Mouse (Mus musculus) midbrain, postnatal 0 days (tissue): Measurements from ENCODE around the gene Thsd4. TPM values are rescaled to one million over a fixed set of nuclear protein-coding genes. Genes with fewer than 3 reads are reported as not detected.

ENCODE experiments used
- ATAC-seq: fragments of 200-750 bp; cut with Nextera tagmentation; 2 replicates; pipeline ENCODE4 v1.8.0; 2017; ENCODE audit warnings: moderate number of reproducible peaks, mild to moderate bottlenecking, moderate TSS enrichment, moderate library complexity; ENCODE audit not compliant: low FRiP score
- DNase-seq: peaks from one replicate; pipeline ENCODE4 v3.0.0-alpha.2; 2015; ENCODE audit warnings: low spot score
- H3K27ac ChIP-seq: fragments of 300-500 bp; sonication (generic); 2 replicates; pipeline ENCODE4 v1.5.1; 2014; ENCODE audit warnings: low read depth, mild to moderate bottlenecking, low read length, mixed read lengths
- H3K27me3 ChIP-seq: fragments of 300-500 bp; sonication (generic); 2 replicates; pipeline ENCODE4 v1.6.1; 2014; ENCODE audit warnings: low read length, control low read depth, mixed read lengths; ENCODE audit not compliant: insufficient read depth
- H3K36me3 ChIP-seq: fragments of 300-500 bp; sonication (generic); 2 replicates; pipeline ENCODE4 v1.6.1; 2014; ENCODE audit warnings: low read length, control low read depth, mixed read lengths; ENCODE audit not compliant: insufficient read depth
- H3K4me1 ChIP-seq: fragments of 300-500 bp; sonication (generic); 2 replicates; pipeline ENCODE4 v1.6.1; 2014; ENCODE audit warnings: mild to moderate bottlenecking, control low read depth, antibody characterized with exemption, low read length, mixed read lengths; ENCODE audit not compliant: insufficient read depth
- H3K4me2 ChIP-seq: fragments of 300-500 bp; sonication (generic); 2 replicates; pipeline ENCODE4 v1.6.1; 2014; ENCODE audit warnings: low read depth, mild to moderate bottlenecking, low read length, mixed read lengths; ENCODE audit not compliant: poor library complexity, severe bottlenecking
- H3K4me3 ChIP-seq: fragments of 300-500 bp; sonication (generic); 2 replicates; pipeline ENCODE4 v1.5.1; 2014; ENCODE audit warnings: low read depth, mild to moderate bottlenecking, low read length, moderate library complexity
- H3K9ac ChIP-seq: fragments of 300-500 bp; sonication (generic); replicated peaks from 2 replicates; pipeline ENCODE4 v1.6.1; 2014; ENCODE audit warnings: mild to moderate bottlenecking, low read length, moderate library complexity, mixed read lengths; ENCODE audit not compliant: poor library complexity, severe bottlenecking
- H3K9me3 ChIP-seq: fragments of 300-500 bp; sonication (generic); 2 replicates; pipeline ENCODE4 v1.6.1; 2016; ENCODE audit warnings: low read length, control low read depth
- CTCF ChIP-seq: IDR thresholded peaks from 2 replicates; pipeline ENCODE4 v1.5.1; 2016; ENCODE audit warnings: antibody characterized with exemption, mild to moderate bottlenecking
- WGBS: fragments of 180-500 bp; shearing (Covaris S2); extraction: QIAGEN DNeasy Blood & Tissue Kit; methylation state at CpG from one replicate; pipeline ENCODE4 v1.1.7; 2014; 5-methylcytosine and 5-hydroxymethylcytosine counted together
- polyA plus RNA-seq: library from polyadenylated mRNA; unstranded; fragments of >200 nt; fragmentation: Nextera tagmentation; extraction: Ambion mirVana; gene quantifications from 2 replicates; pipeline ENCODE4 v1.2.1, GENCODE M21; 2015
- total RNA-seq: library from RNA; depleted of rRNA; stranded (reverse); fragments of >200 nt; gene quantifications from 2 replicates; pipeline ENCODE4 v1.2.3, GENCODE M21; 2014

Gene Thsd4
- total and polyA plus RNA-seq, 2 experiments from 2014 or later, result 4.8 to 23.6 TPM

DNA sequence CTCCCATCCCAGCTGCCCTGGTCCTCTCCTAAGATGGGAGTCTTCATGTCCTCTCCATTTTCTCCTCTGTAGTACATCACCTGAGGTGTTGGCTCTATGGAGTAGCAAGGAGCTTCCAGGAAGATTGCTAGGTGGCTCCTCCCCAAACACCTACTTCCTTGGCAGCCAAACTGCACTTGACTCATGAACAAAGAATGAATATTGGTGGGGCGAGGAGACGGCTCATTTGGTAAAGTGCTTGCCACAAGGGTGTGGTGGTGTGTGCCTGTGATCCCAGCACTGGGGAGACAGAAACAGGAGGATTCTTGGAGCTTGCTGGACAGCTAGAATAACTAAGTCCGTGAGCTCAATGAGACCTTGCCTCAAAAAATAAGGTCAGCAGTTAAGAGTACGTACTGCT is 128.9 kb downstream of the Thsd4 start:
- ATAC-seq (no peak), DNase-seq (no peak)
- Histone ChIP-seq H3K9me3 (no peaks in the 10 kb centered on the region), H3K36me3 (no peaks in the 10 kb centered on the region), H3K27ac (no peak overlapping the region), H3K27me3 (no peaks in the 10 kb centered on the region), H3K4me2 (no peak overlapping the region), H3K4me3 (no peak overlapping the region), H3K9ac (no peak overlapping the region), H3K4me1 (no peaks in the 10 kb centered on the region)
- 95% methylated on average over 4 of the region's 4 CpGs for WGBS
- no peak for TF ChIP-seq CTCF

- Histone ChIP-seq H3K27ac (no peak overlapping the region), H3K27me3 (no peaks in the 10 kb centered on the region), H3K9me3 (no peaks in the 10 kb centered on the region), H3K4me1 (no peaks in the 10 kb centered on the region), H3K4me2 (no peak overlapping the region), H3K36me3 (no peaks in the 10 kb centered on the region), H3K9ac (no peak overlapping the region), H3K4me3 (no peak overlapping the region)
- WGBS, result 83% methylated on average over 6 of the region's 6 CpGs
- ATAC-seq (no peak), DNase-seq (no peak)
- no peak for TF ChIP-seq CTCF
Measured at GRCm38 (mm10) chr9:60384751-60385150, 137.1 kb downstream of the Thsd4 start.

DNA sequence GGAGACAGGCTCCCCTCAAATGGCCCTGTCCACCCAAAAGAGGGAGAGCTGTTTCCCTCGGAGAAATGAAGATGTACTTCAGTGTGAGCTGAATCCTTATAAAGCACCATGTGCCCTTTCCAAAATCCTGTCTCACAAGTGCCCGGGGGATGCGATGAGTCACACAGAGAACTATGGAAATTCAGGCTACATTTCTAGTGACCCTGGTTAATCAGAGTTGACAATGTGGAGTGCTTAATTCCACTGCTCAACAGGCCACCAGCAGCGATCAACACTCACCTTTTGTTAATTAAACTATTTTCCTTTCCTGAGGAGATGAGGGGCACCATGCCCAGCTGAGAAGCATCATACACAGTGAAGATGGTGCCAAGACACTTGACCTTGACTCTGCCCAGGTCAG is 138.9 kb downstream of the Thsd4 start:
- ATAC-seq (no peak), DNase-seq (peak; percentile 44)
- 53% methylated on average over 4 of the region's 4 CpGs for WGBS
- no peak for TF ChIP-seq CTCF
- Histone ChIP-seq H3K4me2 (no peak overlapping the region), H3K9me3 (no peaks in the 10 kb centered on the region), H3K27me3 (no peaks in the 10 kb centered on the region), H3K9ac (no peak overlapping the region), H3K4me1 (no peaks in the 10 kb centered on the region), H3K4me3 (no peak overlapping the region), H3K36me3 (no peaks in the 10 kb centered on the region), H3K27ac (no peak overlapping the region)

DNA sequence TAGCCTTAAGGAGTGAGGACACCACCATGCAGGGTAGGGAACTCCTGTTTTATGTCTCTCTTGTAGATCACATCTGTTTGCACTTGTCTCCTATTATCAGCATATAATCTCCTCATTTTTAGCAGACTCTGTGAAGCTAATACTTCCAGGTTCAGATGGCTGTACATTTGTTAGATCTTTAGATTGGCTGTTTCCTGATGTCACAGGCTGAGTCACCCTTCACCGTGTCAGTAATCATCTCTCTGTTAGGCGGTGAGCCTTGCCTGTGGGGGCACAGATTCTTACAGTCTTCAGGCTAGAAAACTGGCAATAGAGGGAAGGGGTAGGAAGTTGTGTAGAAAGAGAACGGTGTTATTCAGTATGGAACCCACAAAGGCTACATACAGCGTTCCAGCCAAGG is 139.3 kb downstream of the Thsd4 start:
- no peaks in the 10 kb centered on the region for H3K27me3 ChIP-seq
- WGBS, result 74% methylated on average over 4 of the region's 4 CpGs
- ATAC-seq (no peak), DNase-seq (no peak)
- H3K27ac ChIP-seq, result no peak overlapping the region
- no peaks in the 10 kb centered on the region for H3K36me3 ChIP-seq
- no peaks in the 10 kb centered on the region for H3K4me1 ChIP-seq
- no peak overlapping the region for H3K9ac ChIP-seq
- no peak overlapping the region for H3K4me3 ChIP-seq
- no peak overlapping the region for H3K4me2 ChIP-seq
- H3K9me3 ChIP-seq, result no peaks in the 10 kb centered on the region
- TF ChIP-seq CTCF, result no peak

GRCm38 (mm10) chr9:60381010-60381409 is 140.8 kb downstream of the Thsd4 start:
- Histone ChIP-seq H3K4me3 (no peak overlapping the region), H3K4me1 (no peaks in the 10 kb centered on the region), H3K9me3 (no peaks in the 10 kb centered on the region), H3K27ac (no peak overlapping the region), H3K36me3 (no peaks in the 10 kb centered on the region), H3K9ac (no peak overlapping the region), H3K27me3 (no peaks in the 10 kb centered on the region), H3K4me2 (no peak overlapping the region)
- TF ChIP-seq CTCF, result no peak
- no peak for ATAC-seq
- DNase-seq, result no peak
- WGBS, result 90% methylated on average over 2 of the region's 2 CpGs

- Histone ChIP-seq H3K9me3 (no peaks in the 10 kb centered on the region), H3K4me3 (no peak overlapping the region), H3K36me3 (no peaks in the 10 kb centered on the region), H3K4me1 (no peaks in the 10 kb centered on the region), H3K4me2 (no peak overlapping the region), H3K27ac (no peak overlapping the region), H3K9ac (no peak overlapping the region), H3K27me3 (no peaks in the 10 kb centered on the region)
- ATAC-seq (no peak), DNase-seq (no peak)
- 87% methylated on average over 4 of the region's 4 CpGs for WGBS
- no peak for TF ChIP-seq CTCF
Measured at GRCm38 (mm10) chr9:60380550-60380949, 141.3 kb downstream of the Thsd4 start.

GRCm38 (mm10) chr9:60378235-60378634 is 143.6 kb downstream of the Thsd4 start:
- no peak overlapping the region for H3K9ac ChIP-seq
- no peaks in the 10 kb centered on the region for H3K27me3 ChIP-seq
- no peaks in the 10 kb centered on the region for H3K4me1 ChIP-seq
- WGBS, result 88% methylated on average over 6 of the region's 6 CpGs
- ATAC-seq (no peak), DNase-seq (no peak)
- H3K4me3 ChIP-seq, result no peak overlapping the region
- no peaks in the 10 kb centered on the region for H3K9me3 ChIP-seq
- no peaks in the 10 kb centered on the region for H3K36me3 ChIP-seq
- TF ChIP-seq CTCF, result no peak
- no peak overlapping the region for H3K27ac ChIP-seq
- no peak overlapping the region for H3K4me2 ChIP-seq
